Mouse (Mus musculus) heart, embryonic 14.5 days (tissue): Measurements from ENCODE around the gene Gbp7. TPM values are rescaled to one million over a fixed set of nuclear protein-coding genes. Genes with fewer than 3 reads are reported as not detected.
"Not testable (repeated sequence)": the region's sequence is repeated elsewhere in the genome, so short reads cannot be mapped to it uniquely, and the experiment has no call there.

Experiments
- ATAC-seq: fragments of 200-750 bp; cut with Nextera tagmentation; 2 replicates; pipeline ENCODE4 v1.8.0; 2017; ENCODE audit warnings: low read depth, moderate TSS enrichment; ENCODE audit not compliant: insufficient number of reproducible peaks, insufficient read depth, low FRiP score
- H3K27ac ChIP-seq, 2 experiments: fragments of 200-500 bp in 1 of 2; fragments of 300-500 bp in 1 of 2; sonication (generic) in 1 of 2; replicated peaks in 1 of 2; 2 replicates each; pipeline ENCODE4 v1.5.1; 2012 to 2014; ENCODE audit warnings: low read depth in 2 of 2, low read length in 2 of 2, control low read depth in 1 of 2, mild to moderate bottlenecking in 1 of 2, mixed read lengths in 1 of 2; ENCODE audit not compliant: control insufficient read depth in 1 of 2, insufficient read depth in 1 of 2
- H3K27me3 ChIP-seq: fragments of 300-500 bp; sonication (generic); 2 replicates; pipeline ENCODE4 v1.6.1; 2014; ENCODE audit warnings: mild to moderate bottlenecking, low read length, control low read depth; ENCODE audit not compliant: control insufficient read depth, insufficient read depth
- H3K36me3 ChIP-seq: fragments of 300-500 bp; sonication (generic); 2 replicates; pipeline ENCODE4 v1.6.1; 2014; ENCODE audit warnings: mild to moderate bottlenecking, control low read depth, low read length, mixed read lengths; ENCODE audit not compliant: control insufficient read depth, insufficient read depth
- H3K4me1 ChIP-seq, 2 experiments: fragments of 200-500 bp in 1 of 2; fragments of 300-500 bp in 1 of 2; sonication (generic) in 1 of 2; 2 replicates each; pipeline ENCODE4 v1.6.1; 2012 to 2014; ENCODE audit warnings: low read length in 2 of 2, control low read depth in 1 of 2, mixed read lengths in 1 of 2; ENCODE audit not compliant: control insufficient read depth in 2 of 2, insufficient read depth in 2 of 2
- H3K4me2 ChIP-seq: fragments of 300-500 bp; sonication (generic); 2 replicates; pipeline ENCODE4 v1.6.1; 2014; ENCODE audit warnings: mild to moderate bottlenecking, low read length
- H3K4me3 ChIP-seq, 2 experiments: fragments of 200-500 bp in 1 of 2; fragments of 300-500 bp in 1 of 2; sonication (generic) in 1 of 2; 2 replicates each; pipeline ENCODE4 v1.5.1; 2012 to 2014; ENCODE audit warnings: low read length in 2 of 2, mild to moderate bottlenecking in 2 of 2, control low read depth in 1 of 2, low read depth in 1 of 2, moderate library complexity in 1 of 2; ENCODE audit not compliant: control insufficient read depth in 1 of 2, insufficient read depth in 1 of 2
- H3K9ac ChIP-seq: fragments of 300-500 bp; sonication (generic); 2 replicates; pipeline ENCODE4 v1.6.1; 2014; ENCODE audit warnings: mild to moderate bottlenecking, low read length
- H3K9me3 ChIP-seq: fragments of 300-500 bp; sonication (generic); 2 replicates; pipeline ENCODE4 v1.6.1; 2016; ENCODE audit warnings: low read length, control low read depth; ENCODE audit not compliant: control insufficient read depth
- WGBS: fragments of 180-500 bp; shearing (Covaris S2); extraction: QIAGEN DNeasy Blood & Tissue Kit; methylation state at CpG from one replicate; pipeline ENCODE4 v1.1.7; 2014; 5-methylcytosine and 5-hydroxymethylcytosine counted together
- polyA plus RNA-seq: library from polyadenylated mRNA; unstranded; fragments of >200 nt; fragmentation: Nextera tagmentation; extraction: Ambion mirVana; gene quantifications from 2 replicates; pipeline ENCODE4 v1.2.1, GENCODE M21; 2014

The Gbp7 gene
- polyA plus RNA-seq, 1 experiment from 2014 or later, result 2.9 TPM

GRCm38 (mm10) chr3:142561666-142562065 lies 31.5 kb downstream of the Gbp7 start:
- no peaks in the 10 kb centered on the region for H3K4me1 ChIP-seq
- no peak overlapping the region for H3K4me2 ChIP-seq
- no peaks in the 10 kb centered on the region for H3K9me3 ChIP-seq
- 70% methylated on average over 7 of the region's 7 CpGs for WGBS
- no peak overlapping the region for H3K9ac ChIP-seq
- H3K36me3 ChIP-seq, result no peaks in the 10 kb centered on the region
- no peak for ATAC-seq
- no peak overlapping the region for H3K4me3 ChIP-seq
- H3K27me3 ChIP-seq, result no peaks in the 10 kb centered on the region
- H3K27ac ChIP-seq, result no peak overlapping the region

- H3K36me3 ChIP-seq, H3K4me1 ChIP-seq, H3K4me3 ChIP-seq, H3K27ac ChIP-seq, H3K4me2 ChIP-seq, H3K9ac ChIP-seq, ATAC-seq, H3K9me3 ChIP-seq, H3K27me3 ChIP-seq: not testable (repeated sequence)
- 51% methylated on average over 5 of the region's 5 CpGs for WGBS
These were observed 37.3 kb downstream of the Gbp7 start for GRCm38 (mm10) chr3:142567490-142567889.

GRCm38 (mm10) chr3:142570738-142571137 lies 40.6 kb downstream of the Gbp7 start:
- 87% methylated on average over 4 of the region's 4 CpGs for WGBS
- no peak overlapping the region for H3K4me3 ChIP-seq
- no peaks in the 10 kb centered on the region for H3K27me3 ChIP-seq
- H3K36me3 ChIP-seq, result no peaks in the 10 kb centered on the region
- H3K27ac ChIP-seq, result no peak overlapping the region
- no peak for ATAC-seq
- H3K4me1 ChIP-seq, result no peaks in the 10 kb centered on the region
- no peak overlapping the region for H3K4me2 ChIP-seq
- H3K9me3 ChIP-seq, result no peaks in the 10 kb centered on the region
- H3K9ac ChIP-seq, result no peak overlapping the region

GRCm38 (mm10) chr3:142577108-142577507 lies 47.0 kb downstream of the Gbp7 start:
- Histone ChIP-seq H3K4me2 (no peak overlapping the region), H3K4me3 (no peak overlapping the region), H3K4me1 (no peaks in the 10 kb centered on the region), H3K9me3 (no peaks in the 10 kb centered on the region), H3K36me3 (no peaks in the 10 kb centered on the region), H3K27me3 (no peaks in the 10 kb centered on the region), H3K27ac (no peak overlapping the region), H3K9ac (no peak overlapping the region)
- 64% methylated on average over 3 of the region's 3 CpGs for WGBS
- no peak for ATAC-seq

GRCm38 (mm10) chr3:142578342-142578741 lies 48.2 kb downstream of the Gbp7 start:
- no peaks in the 10 kb centered on the region for H3K27me3 ChIP-seq
- H3K9me3 ChIP-seq, result no peaks in the 10 kb centered on the region
- H3K9ac ChIP-seq, result no peak overlapping the region
- no peaks in the 10 kb centered on the region for H3K36me3 ChIP-seq
- no peak overlapping the region for H3K4me3 ChIP-seq
- H3K4me2 ChIP-seq, result no peak overlapping the region
- WGBS, result 70% methylated on average over 4 of the region's 4 CpGs
- no peak overlapping the region for H3K27ac ChIP-seq
- ATAC-seq, result no peak
- H3K4me1 ChIP-seq, result no peaks in the 10 kb centered on the region

GRCm38 (mm10) chr3:142583067-142583466 lies 52.9 kb downstream of the Gbp7 start:
- Histone ChIP-seq H3K4me1 (no peaks in the 10 kb centered on the region), H3K4me3 (no peak overlapping the region), H3K4me2 (no peak overlapping the region), H3K27me3 (no peaks in the 10 kb centered on the region), H3K9ac (no peak overlapping the region), H3K36me3 (no peaks in the 10 kb centered on the region), H3K9me3 (no peaks in the 10 kb centered on the region), H3K27ac (no peak overlapping the region)
- no peak for ATAC-seq
- 84% methylated on average over 4 of the region's 4 CpGs for WGBS

GRCm38 (mm10) chr3:142587386-142587785 lies 57.2 kb downstream of the Gbp7 start:
- no peak for ATAC-seq
- no peak overlapping the region for H3K4me3 ChIP-seq
- no peak overlapping the region for H3K4me2 ChIP-seq
- H3K4me1 ChIP-seq, result no peaks in the 10 kb centered on the region
- H3K36me3 ChIP-seq, result no peaks in the 10 kb centered on the region
- H3K27ac ChIP-seq, result no peak overlapping the region
- no peak overlapping the region for H3K9ac ChIP-seq
- no peaks in the 10 kb centered on the region for H3K9me3 ChIP-seq
- H3K27me3 ChIP-seq, result no peaks in the 10 kb centered on the region

GRCm38 (mm10) chr3:142588888-142589287 lies 58.7 kb downstream of the Gbp7 start:
- Histone ChIP-seq H3K36me3 (no peaks in the 10 kb centered on the region), H3K9ac (no peak overlapping the region), H3K4me2 (no peak overlapping the region), H3K9me3 (no peaks in the 10 kb centered on the region), H3K27ac (no peak overlapping the region), H3K4me1 (no peaks in the 10 kb centered on the region), H3K4me3 (no peak overlapping the region), H3K27me3 (no peaks in the 10 kb centered on the region)
- ATAC-seq, result no peak
- WGBS, result 61% methylated on average over 2 of the region's 2 CpGs
